Mouse (Mus musculus) heart, adult 2 months (tissue): ENCODE measurements at regions not wholly inside any gene's neighbourhood (a gene's known extent, or its start where the extent isn't known, plus 50 kb on each side); places are given as distances from the start of the nearest gene placed in this dataset.

Experiments
- CTCF ChIP-seq: fragments of 200-600 bp; IDR thresholded peaks from 2 replicates; pipeline ENCODE4 v1.8.1; 2022; ENCODE audit warnings: antibody characterized with exemption, mild to moderate bottlenecking, moderate library complexity
- EP300 ChIP-seq: fragments of 200-500 bp; IDR thresholded peaks from 2 replicates; pipeline ENCODE4 v1.6.1; 2011; ENCODE audit warnings: low read depth, low read length, control low read depth; ENCODE audit not compliant: insufficient read depth
- POLR2A ChIP-seq: fragments of 200-500 bp; IDR thresholded peaks from 2 replicates; pipeline ENCODE4 v1.6.1; 2011; ENCODE audit warnings: mild to moderate bottlenecking, low read depth, low read length, control low read depth; ENCODE audit not compliant: insufficient read depth

GRCm38 (mm10) chr16:55627531-55627930, 211.2 kb downstream of the Nfkbiz start:
- no peak for TF ChIP-seq CTCF
- TF ChIP-seq POLR2A: no peak
- no peak for TF ChIP-seq EP300
